Mouse (Mus musculus): ENCODE measurements around the gene Sytl4. TPM values are rescaled to one million over a fixed set of nuclear protein-coding genes. Genes with fewer than 3 reads are reported as not detected.

The Sytl4 gene
- 0.89 and 0.90 TPM in 2 replicates for polyA plus RNA-seq (2012; rRNA removed)

- WGBS, result 21% methylated on average over 29 of the region's 29 CpGs
- DNase-seq (ENCODE audit: low read depth, low spot score), result no peak
Measured at GRCm38 (mm10) chrX:133981231-133982002, at the start of gene Sytl4. Sytl4 (minus strand) TSS chrX:133981812.

- DNase-seq (ENCODE audit: low read depth, low spot score), result no peak
- 51% methylated on average over 5 of the region's 5 CpGs for WGBS
Measured at GRCm38 (mm10) chrX:134020664-134021063, 39.1 kb upstream of the Sytl4 start.

GRCm38 (mm10) chrX:134019005-134019404 is 37.4 kb upstream of the Sytl4 start:
- no peak for DNase-seq (ENCODE audit: low read depth, low spot score)

GRCm38 (mm10) chrX:133995866-133996265 is 14.3 kb upstream of the Sytl4 start:
- DNase-seq (ENCODE audit: low read depth, low spot score), result no peak
- WGBS, result 35% methylated on average over 3 of the region's 3 CpGs

More at GRCm38 (mm10) chrX:134019005-134019404, 37.4 kb upstream of the Sytl4 start:
- WGBS, result 9% methylated on average over 9 of the region's 9 CpGs

GRCm38 (mm10) chrX:133964615-133965014 is 17.0 kb downstream of the Sytl4 start:
- DNase-seq (ENCODE audit: low read depth, low spot score), result no peak
- 70% methylated on average over 2 of the region's 2 CpGs for WGBS

GRCm38 (mm10) chrX:133960617-133961016 is 21.0 kb downstream of the Sytl4 start:
- no peak for DNase-seq (ENCODE audit: low read depth, low spot score)
- WGBS, result 59% methylated on average over 2 of the region's 2 CpGs

GRCm38 (mm10) chrX:133954661-133955060 is 27.0 kb downstream of the Sytl4 start:
- WGBS, result 71% methylated on average over 7 of the region's 7 CpGs
- DNase-seq (ENCODE audit: low read depth, low spot score), result no peak

- 42% methylated on average over 3 of the region's 3 CpGs for WGBS
- DNase-seq (ENCODE audit: low read depth, low spot score), result no peak
Measured at GRCm38 (mm10) chrX:133947427-133947826, 34.2 kb downstream of the Sytl4 start.

- 42% methylated on average over 1 of the region's 1 CpGs for WGBS
- DNase-seq (ENCODE audit: low read depth, low spot score), result no peak
Measured at GRCm38 (mm10) chrX:133939561-133939960, 42.1 kb downstream of the Sytl4 start.

- no peak for DNase-seq (ENCODE audit: low read depth, low spot score)
- WGBS, result 87% methylated on average over 4 of the region's 4 CpGs
Measured at GRCm38 (mm10) chrX:133936605-133937225, 44.9 kb downstream of the Sytl4 start.

GRCm38 (mm10) chrX:133931302-133932013 is 50.2 kb downstream of the Sytl4 start:
- DNase-seq (ENCODE audit: low read depth, low spot score), result no peak

GRCm38 (mm10) chrX:133926760-133927159 is 54.9 kb downstream of the Sytl4 start:
- DNase-seq (ENCODE audit: low read depth, low spot score), result no peak
- WGBS, result 51% methylated on average over 5 of the region's 5 CpGs

More at GRCm38 (mm10) chrX:133931302-133932013, 50.2 kb downstream of the Sytl4 start:
- 41% methylated on average over 12 of the region's 12 CpGs for WGBS

GRCm38 (mm10) chrX:133921187-133921586 is 60.4 kb downstream of the Sytl4 start:
- DNase-seq (ENCODE audit: low read depth, low spot score), result no peak
- WGBS, result 67% methylated on average over 4 of the region's 4 CpGs

- 30% methylated on average over 7 of the region's 7 CpGs for WGBS
- DNase-seq (ENCODE audit: low read depth, low spot score), result no peak
Measured at GRCm38 (mm10) chrX:133914219-133914618, 67.4 kb downstream of the Sytl4 start.

GRCm38 (mm10) chrX:133913006-133913405 is 68.6 kb downstream of the Sytl4 start:
- DNase-seq (ENCODE audit: low read depth, low spot score), result no peak
- 78% methylated on average over 3 of the region's 3 CpGs for WGBS

- 61% methylated on average over 10 of the region's 10 CpGs for whole genome bisulfite sequencing
- DNase-seq (ENCODE audit: low read depth, low spot score), result no peak
Measured at GRCm38 (mm10) chrX:133911397-133912103, 70.1 kb downstream of the Sytl4 start.

GRCm38 (mm10) chrX:133908261-133908660 is 73.4 kb downstream of the Sytl4 start, which contains the start of gene Srpx2:
Srpx2 (plus strand) TSS chrX:133908426.
- WGBS, result 35% methylated on average over 3 of the region's 3 CpGs

GRCm38 (mm10) chrX:133898014-133898542 is 83.5 kb downstream of the Sytl4 start, which contains the start of gene Tspan6:
Tspan6 (minus strand) TSS chrX:133898429.
- 15% methylated on average over 33 of the region's 33 CpGs for WGBS
- DNase-seq (ENCODE audit: low read depth, low spot score), result peak; percentile 35

More at GRCm38 (mm10) chrX:133908261-133908660, 73.4 kb downstream of the Sytl4 start, which contains the start of gene Srpx2:
- no peak for DNase-seq (ENCODE audit: low read depth, low spot score)

- no peak for DNase-seq (ENCODE audit: low read depth, low spot score)
- WGBS, result 91% methylated on average over 5 of the region's 5 CpGs
Measured at GRCm38 (mm10) chrX:133888111-133888510, 93.5 kb downstream of the Sytl4 start.
